Mouse (Mus musculus) kidney, adult 2 months (tissue): ENCODE data around the gene 4930451I11Rik.

Experiments used
- CTCF ChIP-seq: fragments of 200-500 bp; conservative IDR thresholded peaks from 2 replicates; pipeline ENCODE4 v1.5.1; 2011; ENCODE audit warnings: low read depth, mild to moderate bottlenecking, control low read depth, low read length, moderate library complexity, mixed read lengths; ENCODE audit not compliant: insufficient read depth, insufficient read length
- POLR2A ChIP-seq: fragments of 200-500 bp; IDR thresholded peaks from one replicate; pipeline ENCODE4 v1.6.1; 2011; ENCODE audit warnings: low read depth, low read length, control low read depth

GRCm38 (mm10) chr7:126803181-126803580 is 28.3 kb downstream of the 4930451I11Rik start:
- TF ChIP-seq POLR2A (no peak), CTCF (no peak)
